Mouse (Mus musculus): ENCODE measurements around the gene Gm10681.

- TF ChIP-seq EP300 (IDR thresholded peaks at IDR 0.05; ENCODE audit: insufficient read depth, low read depth, low read length) (no peak), POLR2A (IDR thresholded peaks at IDR 0.05; ENCODE audit: insufficient read depth, low read length) (no peak), CTCF (IDR thresholded peaks at IDR 0.05; ENCODE audit: low read depth, low read length) (no peak)
These were observed 46.5 kb upstream of the Gm10681 start for GRCm38 (mm10) chr3:98635145-98635544.

Measured in ES-Bruce4 (cell line).